Mouse (Mus musculus) limb, embryonic 14.5 days (tissue): ENCODE measurements around the gene Ifitm3. TPM values are rescaled to one million over a fixed set of nuclear protein-coding genes. Genes with fewer than 3 reads are reported as not detected.

Source experiments
- ATAC-seq: fragments of 200-750 bp; cut with Nextera tagmentation; 2 replicates; pipeline ENCODE4 v1.8.0; 2017; ENCODE audit warnings: low read depth, moderate number of reproducible peaks, moderate TSS enrichment; ENCODE audit not compliant: low FRiP score
- DNase-seq: peaks from one replicate; pipeline ENCODE4 v3.0.0-alpha.2; 2015; ENCODE audit warnings: low spot score
- H3K27ac ChIP-seq: fragments of 300-500 bp; sonication (generic); replicated peaks from 2 replicates; pipeline ENCODE4 v1.5.1; 2014; ENCODE audit warnings: low read depth, mild to moderate bottlenecking, low read length, moderate library complexity, mixed read lengths
- H3K27me3 ChIP-seq: fragments of 300-500 bp; sonication (generic); 2 replicates; pipeline ENCODE4 v1.6.1; 2014; ENCODE audit warnings: low read length, mixed read lengths; ENCODE audit not compliant: control insufficient read depth, insufficient read depth
- H3K36me3 ChIP-seq: fragments of 300-500 bp; sonication (generic); 2 replicates; pipeline ENCODE4 v1.6.1; 2014; ENCODE audit warnings: mild to moderate bottlenecking, low read length, moderate library complexity, mixed read lengths; ENCODE audit not compliant: control insufficient read depth, insufficient read depth
- H3K4me1 ChIP-seq: fragments of 300-500 bp; sonication (generic); 2 replicates; pipeline ENCODE4 v1.6.1; 2014; ENCODE audit warnings: antibody characterized with exemption, low read length, mixed read lengths; ENCODE audit not compliant: control insufficient read depth, insufficient read depth
- H3K4me2 ChIP-seq: fragments of 300-500 bp; sonication (generic); replicated peaks from 2 replicates; pipeline ENCODE4 v1.6.1; 2014; ENCODE audit warnings: low read depth, mild to moderate bottlenecking, low read length, moderate library complexity; ENCODE audit not compliant: severe bottlenecking
- H3K4me3 ChIP-seq: fragments of 300-500 bp; sonication (generic); replicated peaks from 2 replicates; pipeline ENCODE4 v1.5.1; 2014; ENCODE audit warnings: low read length
- H3K9ac ChIP-seq: fragments of 300-500 bp; sonication (generic); 2 replicates; pipeline ENCODE4 v1.6.1; 2014; ENCODE audit warnings: mild to moderate bottlenecking, low read depth, low read length, moderate library complexity; ENCODE audit not compliant: severe bottlenecking
- H3K9me3 ChIP-seq: fragments of 300-500 bp; sonication (generic); 2 replicates; pipeline ENCODE4 v1.6.1; 2016; ENCODE audit warnings: low read length; ENCODE audit not compliant: control insufficient read depth
- POLR2A ChIP-seq: fragments of 200-500 bp; IDR thresholded peaks from 2 replicates; pipeline ENCODE4 v1.8.0; 2012; ENCODE audit warnings: inconsistent platforms, mild to moderate bottlenecking, moderate library complexity, borderline replicate concordance; ENCODE audit not compliant: insufficient read depth, insufficient read length; ENCODE audit errors: extremely low read depth
- WGBS: fragments of 180-500 bp; shearing (Covaris S2); extraction: QIAGEN DNeasy Blood & Tissue Kit; methylation state at CpG from one replicate; pipeline ENCODE4 v1.1.7; 2014; 5-methylcytosine and 5-hydroxymethylcytosine counted together
- polyA plus RNA-seq, 2 experiments: library from polyadenylated mRNA; depleted of rRNA in 1 of 2; stranded (reverse) in 1 of 2; unstranded in 1 of 2; fragments of >200 nt; fragmentation: Nextera tagmentation in 1 of 2; extraction: Ambion mirVana in 1 of 2; gene quantifications; 2 replicates each; pipeline versions ENCODE4 v1.2.1 to v1.2.3; 2012 to 2014

The Ifitm3 gene
- polyA plus RNA-seq (2012; rRNA removed) (85.6 and 91.3 TPM in 2 replicates), polyA plus RNA-seq (2014; fragmentation: Nextera tagmentation; extraction: Ambion mirVana) (184 and 201 TPM in 2 replicates)

DNA sequence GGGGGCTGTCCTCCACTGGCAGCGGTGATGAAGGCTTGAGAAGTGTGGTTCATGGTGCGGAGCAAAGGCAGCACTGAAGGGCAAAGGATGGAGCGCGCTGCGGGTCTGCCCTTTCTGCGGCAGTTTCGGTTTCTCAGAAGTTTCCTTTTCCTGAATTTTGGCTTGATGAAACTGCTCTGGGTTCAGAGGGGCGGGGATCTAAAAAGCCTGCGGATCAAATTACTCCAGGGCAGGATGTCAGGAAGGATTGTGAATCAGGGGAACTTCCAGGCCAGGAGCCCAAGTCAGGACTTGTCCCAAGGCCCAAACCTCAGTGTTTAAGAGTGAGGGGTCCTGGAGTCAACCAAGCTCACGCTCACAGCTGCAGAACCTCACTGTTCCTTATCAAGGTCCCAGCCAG, at the start of gene Ifitm3:
Ifitm3 (minus strand) TSS at position 178 of the 400 bp plus-strand sequence.
- TF ChIP-seq POLR2A = no peak
- Histone ChIP-seq H3K27me3 (no peaks in the 10 kb centered on the region), H3K9me3 (no peaks in the 10 kb centered on the region), H3K4me2 (peak within 1 kb of the TSS; percentile 56), H3K36me3 (no peaks in the 10 kb centered on the region), H3K4me3 (peak within 1 kb of the TSS; percentile 32), H3K27ac (peak within 1 kb of the TSS; percentile 45; the same call in 1 of the 2 replicates), H3K9ac (peak within 1 kb of the TSS; percentile 43), H3K4me1 (peaks cover 17% of the 10 kb centered on the region)
- WGBS = 5% methylated on average over 10 of the region's 10 CpGs
- ATAC-seq (peak; percentile 55), DNase-seq (peak; percentile 61)

DNA sequence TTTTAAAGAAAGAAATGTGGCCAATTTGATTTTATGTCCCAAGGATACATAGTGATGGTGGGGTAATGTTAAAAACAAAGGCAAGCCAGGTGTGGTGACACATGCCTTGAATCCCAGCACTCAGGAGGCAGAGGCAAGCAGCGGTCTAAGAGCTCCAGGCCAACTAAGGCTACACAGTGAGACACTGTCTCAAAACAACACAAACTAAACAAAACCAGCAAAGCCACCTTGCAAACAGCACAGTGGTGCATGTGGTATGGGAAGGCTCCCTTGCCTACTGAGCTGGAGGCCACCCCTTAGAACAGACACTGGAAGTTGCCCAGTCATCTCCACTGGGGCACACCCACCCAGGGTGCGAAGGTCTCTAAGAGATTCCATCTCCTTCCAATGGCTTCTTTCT, 49.4 kb upstream of the Ifitm3 start:
- Histone ChIP-seq H3K4me3 (peak overlapping the region; percentile 82), H3K36me3 (peaks cover 19% of the 10 kb centered on the region), H3K4me1 (peaks cover 3% of the 10 kb centered on the region), H3K9ac (peak overlapping the region; percentile 87; the same call in 1 of the 2 replicates), H3K9me3 (no peaks in the 10 kb centered on the region), H3K27ac (no peak overlapping the region), H3K27me3 (no peaks in the 10 kb centered on the region), H3K4me2 (peak overlapping the region; percentile 88)
- 86% methylated on average over 2 of the region's 2 CpGs for WGBS
- TF ChIP-seq POLR2A = no peak
- DNase-seq (no peak), ATAC-seq (no peak)

GRCm38 (mm10) chr7:141058601-141059341, 48.2 kb upstream of the Ifitm3 start:
- H3K9me3 ChIP-seq = no peaks in the 10 kb centered on the region
- H3K27me3 ChIP-seq = no peaks in the 10 kb centered on the region
- H3K4me3 ChIP-seq = no peak overlapping the region
- H3K27ac ChIP-seq = no peak overlapping the region
- TF ChIP-seq POLR2A = no peak
- DNase-seq = no peak
- H3K4me1 ChIP-seq = peaks cover 3% of the 10 kb centered on the region
- H3K9ac ChIP-seq = no peak overlapping the region
- ATAC-seq = no peak
- H3K4me2 ChIP-seq = no peak overlapping the region
- peaks cover 8% of the 10 kb centered on the region; the same call in 1 of the 2 replicates for H3K36me3 ChIP-seq
- 90% methylated on average over 14 of the region's 14 CpGs for WGBS

- TF ChIP-seq POLR2A = no peak
- H3K4me2 ChIP-seq = no peak overlapping the region
- H3K36me3 ChIP-seq = peaks cover under 1% of the 10 kb centered on the region; the same call in 1 of the 2 replicates
- ATAC-seq (no peak), DNase-seq (no peak)
- H3K9me3 ChIP-seq = no peaks in the 10 kb centered on the region
- WGBS = 92% methylated on average over 1 of the region's 1 CpGs
- no peak overlapping the region for H3K4me3 ChIP-seq
- no peak overlapping the region for H3K9ac ChIP-seq
- no peak overlapping the region for H3K27ac ChIP-seq
- peaks cover 3% of the 10 kb centered on the region for H3K4me1 ChIP-seq
- H3K27me3 ChIP-seq = no peaks in the 10 kb centered on the region
These were observed 47.0 kb upstream of the Ifitm3 start for GRCm38 (mm10) chr7:141057541-141057940.

GRCm38 (mm10) chr7:141056976-141057375, 46.4 kb upstream of the Ifitm3 start:
- DNase-seq = no peak
- no peak for TF ChIP-seq POLR2A
- H3K36me3 ChIP-seq = no peaks in the 10 kb centered on the region
- no peak overlapping the region for H3K27ac ChIP-seq
- 88% methylated on average over 6 of the region's 6 CpGs for WGBS
- peaks cover 3% of the 10 kb centered on the region for H3K4me1 ChIP-seq
- H3K4me2 ChIP-seq = no peak overlapping the region
- no peak overlapping the region for H3K9ac ChIP-seq
- no peak overlapping the region for H3K4me3 ChIP-seq
- ATAC-seq = no peak
- no peaks in the 10 kb centered on the region for H3K27me3 ChIP-seq
- no peaks in the 10 kb centered on the region for H3K9me3 ChIP-seq

- Histone ChIP-seq H3K27ac (no peak overlapping the region), H3K36me3 (no peaks in the 10 kb centered on the region), H3K27me3 (no peaks in the 10 kb centered on the region), H3K4me2 (no peak overlapping the region), H3K9ac (no peak overlapping the region), H3K4me3 (no peak overlapping the region), H3K9me3 (no peaks in the 10 kb centered on the region), H3K4me1 (peaks cover 3% of the 10 kb centered on the region)
- TF ChIP-seq POLR2A = no peak
- 79% methylated on average over 4 of the region's 4 CpGs for WGBS
- DNase-seq (no peak), ATAC-seq (no peak)
These were observed 45.2 kb upstream of the Ifitm3 start for GRCm38 (mm10) chr7:141055785-141056184.
